Mouse (Mus musculus) intestine, embryonic 16.5 days (tissue): ENCODE data around the gene BC048403. TPM values are rescaled to one million over a fixed set of nuclear protein-coding genes. Genes with fewer than 3 reads are reported as not detected.

Experiments
- ATAC-seq: fragments of 200-750 bp; cut with Nextera tagmentation; 2 replicates; pipeline ENCODE4 v1.8.0; 2017; ENCODE audit warnings: moderate TSS enrichment, moderate library complexity
- H3K27ac ChIP-seq: fragments of 300-500 bp; sonication (generic); 2 replicates; pipeline ENCODE4 v1.5.1; 2014; ENCODE audit warnings: mild to moderate bottlenecking, low read length
- H3K27me3 ChIP-seq: fragments of 300-500 bp; sonication (generic); replicated peaks from 2 replicates; pipeline ENCODE4 v1.6.1; 2014; ENCODE audit warnings: low read length, control low read depth, mixed read lengths; ENCODE audit not compliant: control insufficient read depth, insufficient read depth
- H3K36me3 ChIP-seq: fragments of 300-500 bp; sonication (generic); 2 replicates; pipeline ENCODE4 v1.6.1; 2014; ENCODE audit warnings: low read length, control low read depth; ENCODE audit not compliant: control insufficient read depth, insufficient read depth
- H3K4me1 ChIP-seq: fragments of 300-500 bp; sonication (generic); 2 replicates; pipeline ENCODE4 v1.6.1; 2014; ENCODE audit warnings: low read length, control low read depth, mixed read lengths; ENCODE audit not compliant: control insufficient read depth, insufficient read depth
- H3K4me2 ChIP-seq: fragments of 300-500 bp; sonication (generic); 2 replicates; pipeline ENCODE4 v1.6.1; 2014; ENCODE audit warnings: low read depth, low read length, control low read depth
- H3K4me3 ChIP-seq: fragments of 300-500 bp; sonication (generic); 2 replicates; pipeline ENCODE4 v1.5.1; 2014; ENCODE audit warnings: mild to moderate bottlenecking, low read length
- H3K9ac ChIP-seq: fragments of 300-500 bp; sonication (generic); 2 replicates; pipeline ENCODE4 v1.6.1; 2014; ENCODE audit warnings: low read depth, low read length
- H3K9me3 ChIP-seq: fragments of 300-500 bp; sonication (generic); 2 replicates; pipeline ENCODE4 v1.6.1; 2016; ENCODE audit warnings: low read length, control low read depth; ENCODE audit not compliant: control insufficient read depth
- WGBS: fragments of 180-500 bp; shearing (Covaris S2); extraction: QIAGEN DNeasy Blood & Tissue Kit; methylation state at CpG from one replicate; pipeline ENCODE4 v1.1.7; 2014; 5-methylcytosine and 5-hydroxymethylcytosine counted together
- polyA plus RNA-seq: library from polyadenylated mRNA; unstranded; fragments of >200 nt; fragmentation: Nextera tagmentation; extraction: Ambion mirVana; gene quantifications from 2 replicates; pipeline ENCODE4 v1.2.1, GENCODE M21; 2015

BC048403 gene
- polyA plus RNA-seq, 1 experiment from 2014 or later = 2.6 TPM

DNA sequence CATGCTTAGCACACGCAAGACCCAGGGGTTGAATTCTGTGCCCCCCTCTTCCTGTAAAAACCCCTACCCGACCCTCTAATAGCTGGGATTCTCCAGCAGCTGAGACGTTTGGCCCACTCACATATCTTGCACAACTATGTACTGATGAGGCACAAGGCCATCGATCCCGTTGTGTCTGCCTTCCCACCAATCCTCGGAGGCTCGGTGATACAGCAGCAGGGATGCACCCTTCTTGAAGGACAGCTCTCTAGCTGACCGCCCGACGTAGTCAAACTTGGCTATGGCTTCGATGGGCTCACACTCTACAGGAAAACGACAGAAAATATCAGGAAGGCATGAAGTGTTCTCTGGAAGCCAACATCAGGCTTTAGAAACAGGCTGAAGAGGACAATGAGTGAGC is 54.7 kb downstream of the BC048403 start:
- no peak overlapping the region for H3K9ac ChIP-seq
- H3K4me2 ChIP-seq = no peak overlapping the region
- H3K4me1 ChIP-seq = no peaks in the 10 kb centered on the region
- 0 out of 2 replicates have a peak, but pooled peaks cover 3% of the 10 kb centered on the region for H3K36me3 ChIP-seq
- H3K27ac ChIP-seq = no peak overlapping the region
- no peaks in the 10 kb centered on the region for H3K27me3 ChIP-seq
- H3K9me3 ChIP-seq = no peaks in the 10 kb centered on the region
- no peak overlapping the region for H3K4me3 ChIP-seq
- ATAC-seq = no peak
- WGBS = 91% methylated on average over 12 of the region's 12 CpGs

DNA sequence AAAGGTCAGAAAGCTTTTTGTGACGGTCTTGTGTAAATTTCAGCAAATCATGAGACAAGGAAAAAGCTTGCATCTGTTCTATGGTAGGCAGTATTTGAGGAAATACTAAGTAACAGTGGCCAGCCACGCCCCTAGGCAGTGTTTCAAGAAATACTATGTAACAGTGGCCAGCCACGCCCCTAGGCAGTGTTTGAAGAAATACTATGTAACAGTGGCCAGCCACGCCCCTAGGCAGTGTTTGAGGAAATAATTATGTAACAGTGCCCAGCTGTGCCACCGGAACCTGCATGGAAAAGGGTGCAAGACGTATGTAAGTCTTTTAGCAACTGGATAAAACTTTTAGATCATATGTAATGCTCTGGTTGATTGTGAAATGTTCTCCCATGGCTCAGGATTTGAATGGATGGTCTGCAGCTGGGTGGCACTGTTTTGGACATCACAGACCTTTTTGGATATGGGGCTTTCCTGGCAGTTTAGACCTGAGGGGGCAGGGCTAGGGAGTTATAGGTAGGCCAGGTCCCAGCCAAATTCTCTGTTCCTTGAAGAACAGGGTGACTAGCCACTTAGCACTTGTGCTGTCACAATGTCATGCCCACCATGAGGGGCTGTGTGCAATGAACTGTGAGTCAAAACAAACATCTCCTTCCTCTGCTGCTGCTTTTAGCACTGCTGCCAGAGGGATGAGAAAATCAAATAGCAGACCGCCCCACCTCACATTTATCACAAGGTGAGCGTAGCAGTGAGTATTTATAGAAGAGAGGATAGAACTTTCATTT is 56.5 kb downstream of the BC048403 start:
- H3K9me3 ChIP-seq = no peaks in the 10 kb centered on the region
- peak; percentile 98 for ATAC-seq
- no peaks in the 10 kb centered on the region for H3K27me3 ChIP-seq
- 0 out of 2 replicates have a peak, but pooled peaks cover 3% of the 10 kb centered on the region for H3K36me3 ChIP-seq
- H3K27ac ChIP-seq = no peak overlapping the region; the same call in 1 of the 2 replicates
- peak overlapping the region; percentile 17 for H3K4me2 ChIP-seq
- 59% methylated on average over 8 of the region's 8 CpGs for WGBS
- no peak overlapping the region for H3K9ac ChIP-seq
- no peak overlapping the region for H3K4me3 ChIP-seq
- H3K4me1 ChIP-seq = no peaks in the 10 kb centered on the region

DNA sequence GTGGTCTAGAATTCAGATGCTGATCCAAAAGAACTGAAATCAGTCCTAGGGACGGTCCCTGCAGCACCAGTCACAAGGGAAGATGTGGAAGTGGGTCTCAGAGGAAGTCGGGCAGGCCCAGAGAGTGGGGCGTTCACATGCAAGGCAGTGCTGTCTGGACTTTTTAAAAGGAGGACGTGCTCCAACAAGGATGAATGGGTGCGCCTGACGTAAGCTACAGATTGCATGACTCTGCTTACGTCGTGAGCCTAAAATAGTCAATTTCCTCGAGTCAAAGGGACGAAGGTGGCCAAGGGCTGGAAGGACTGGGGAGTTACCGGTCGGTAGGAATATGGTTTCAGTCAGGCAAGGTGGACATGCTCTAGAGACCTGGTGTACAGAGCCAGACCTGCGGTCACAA is 60.3 kb downstream of the BC048403 start:
- ATAC-seq = no peak
- Histone ChIP-seq H3K9me3 (no peaks in the 10 kb centered on the region), H3K4me3 (no peak overlapping the region), H3K4me1 (no peaks in the 10 kb centered on the region), H3K4me2 (no peak overlapping the region), H3K27me3 (no peaks in the 10 kb centered on the region), H3K36me3 (no peaks in the 10 kb centered on the region), H3K27ac (no peak overlapping the region), H3K9ac (no peak overlapping the region)
- 93% methylated on average over 13 of the region's 13 CpGs for WGBS

Other genes with a start within 250 kb of the BC048403 start
- gene Tbk1, start 153.2 kb upstream of the BC048403 start, polyA plus RNA-seq = 36.8 and 38.2 TPM in 2 replicates
- 36.3 and 36.6 TPM in 2 replicates for gene Xpot, start 113.6 kb upstream of the BC048403 start, polyA plus RNA-seq
- 0.28 and 0.36 TPM in 2 replicates for gene D930020B18Rik, start 98.3 kb upstream of the BC048403 start, polyA plus RNA-seq